Mouse (Mus musculus) neural tube, embryonic 13.5 days (tissue): ENCODE results near the gene Gpr162. TPM values are rescaled to one million over a fixed set of nuclear protein-coding genes. Genes with fewer than 3 reads are reported as not detected.
"Not testable (repeated sequence)": the region's sequence is repeated elsewhere in the genome, so short reads cannot be mapped to it uniquely, and the experiment has no call there.

ENCODE experiments used
- ATAC-seq: fragments of 200-750 bp; cut with Nextera tagmentation; 2 replicates; pipeline ENCODE4 v1.8.0; 2017; ENCODE audit warnings: low read depth, mild to moderate bottlenecking, moderate TSS enrichment, moderate library complexity
- H3K27ac ChIP-seq: fragments of 300-500 bp; sonication (generic); replicated peaks from 2 replicates; pipeline ENCODE4 v1.5.1; 2015; ENCODE audit warnings: moderate library complexity, mild to moderate bottlenecking, inconsistent platforms
- H3K27me3 ChIP-seq: fragments of 300-500 bp; sonication (generic); 2 replicates; pipeline ENCODE4 v1.6.1; 2015; ENCODE audit warnings: mild to moderate bottlenecking, inconsistent platforms
- H3K36me3 ChIP-seq: fragments of 300-500 bp; sonication (generic); 2 replicates; pipeline ENCODE4 v1.6.1; 2015; ENCODE audit warnings: mild to moderate bottlenecking, inconsistent platforms
- H3K4me1 ChIP-seq: fragments of 300-500 bp; sonication (generic); replicated peaks from 2 replicates; pipeline ENCODE4 v1.6.1; 2015; ENCODE audit warnings: inconsistent platforms
- H3K4me2 ChIP-seq: fragments of 300-500 bp; sonication (generic); 2 replicates; pipeline ENCODE4 v1.6.1; 2015; ENCODE audit warnings: inconsistent platforms, mild to moderate bottlenecking, moderate library complexity
- H3K4me3 ChIP-seq: fragments of 300-500 bp; sonication (generic); 2 replicates; pipeline ENCODE4 v1.5.1; 2015; ENCODE audit warnings: mild to moderate bottlenecking, inconsistent platforms
- H3K9ac ChIP-seq: fragments of 300-500 bp; sonication (generic); 2 replicates; pipeline ENCODE4 v1.6.1; 2015; ENCODE audit warnings: moderate library complexity, mild to moderate bottlenecking, inconsistent platforms
- H3K9me3 ChIP-seq: fragments of 300-500 bp; sonication (generic); 2 replicates; pipeline ENCODE4 v1.6.1; 2016; ENCODE audit warnings: inconsistent platforms
- WGBS: fragments of 180-500 bp; shearing (Covaris S2); methylation state at CpG from one replicate; pipeline ENCODE4 v1.1.7; 2015; 5-methylcytosine and 5-hydroxymethylcytosine counted together
- polyA plus RNA-seq: library from polyadenylated mRNA; unstranded; fragments of >200 nt; fragmentation: Nextera tagmentation; extraction: Ambion mirVana; gene quantifications from 2 replicates; pipeline ENCODE4 v1.2.1, GENCODE M21; 2015

The Gpr162 gene
- polyA plus RNA-seq, 1 experiment from 2014 or later, result 22.4 TPM

GRCm38 (mm10) chr6:124900056-124900800 is 36.4 kb upstream of the Gpr162 start:
- Histone ChIP-seq H3K4me3 (no peak overlapping the region), H3K9ac (no peak overlapping the region), H3K4me1 (peaks cover 22% of the 10 kb centered on the region), H3K36me3 (no peaks in the 10 kb centered on the region), H3K27me3 (no peaks in the 10 kb centered on the region), H3K27ac (no peak overlapping the region), H3K4me2 (no peak overlapping the region), H3K9me3 (no peaks in the 10 kb centered on the region)
- WGBS, result 52% methylated on average over 8 of the region's 8 CpGs
- no peak for ATAC-seq

GRCm38 (mm10) chr6:124898359-124898758 is 34.6 kb upstream of the Gpr162 start:
- Histone ChIP-seq H3K9ac (no peak overlapping the region), H3K4me2 (no peak overlapping the region), H3K27ac (no peak overlapping the region), H3K4me3 (no peak overlapping the region), H3K9me3 (no peaks in the 10 kb centered on the region), H3K36me3 (no peaks in the 10 kb centered on the region), H3K4me1 (peaks cover 11% of the 10 kb centered on the region), H3K27me3 (no peaks in the 10 kb centered on the region)
- no peak for ATAC-seq
- 47% methylated on average over 3 of the region's 3 CpGs for WGBS

GRCm38 (mm10) chr6:124894113-124894512 is 30.3 kb upstream of the Gpr162 start:
- H3K9ac ChIP-seq, H3K36me3 ChIP-seq, H3K4me3 ChIP-seq, H3K9me3 ChIP-seq, H3K27ac ChIP-seq, H3K4me2 ChIP-seq, ATAC-seq, H3K4me1 ChIP-seq, H3K27me3 ChIP-seq: not testable (repeated sequence)
- WGBS, result 98% methylated on average over 2 of the region's 2 CpGs

- no peak overlapping the region for H3K27ac ChIP-seq
- no peak overlapping the region for H3K4me3 ChIP-seq
- no peak overlapping the region for H3K4me2 ChIP-seq
- 0 out of 2 replicates have a peak, but pooled peaks cover 4% of the 10 kb centered on the region for H3K4me1 ChIP-seq
- H3K27me3 ChIP-seq, result no peaks in the 10 kb centered on the region
- H3K9me3 ChIP-seq, result no peaks in the 10 kb centered on the region
- no peak overlapping the region for H3K9ac ChIP-seq
- 50% methylated on average over 6 of the region's 6 CpGs for WGBS
- no peak for ATAC-seq
- no peaks in the 10 kb centered on the region for H3K36me3 ChIP-seq
These were observed 27.2 kb upstream of the Gpr162 start for GRCm38 (mm10) chr6:124890997-124891396.

- H3K27ac ChIP-seq, result no peak overlapping the region
- H3K4me3 ChIP-seq, result no peak overlapping the region
- no peak overlapping the region for H3K4me2 ChIP-seq
- ATAC-seq, result no peak
- WGBS, result 92% methylated on average over 6 of the region's 6 CpGs
- peaks cover 9% of the 10 kb centered on the region for H3K4me1 ChIP-seq
- no peaks in the 10 kb centered on the region for H3K36me3 ChIP-seq
- no peaks in the 10 kb centered on the region for H3K9me3 ChIP-seq
- no peak overlapping the region for H3K9ac ChIP-seq
- no peaks in the 10 kb centered on the region for H3K27me3 ChIP-seq
These were observed 24.9 kb upstream of the Gpr162 start for GRCm38 (mm10) chr6:124888555-124889125.

GRCm38 (mm10) chr6:124887986-124888385 is 24.2 kb upstream of the Gpr162 start, which contains the start of gene Cd4:
Gene Cd4 (minus strand): TSS chr6:124888221.
- Histone ChIP-seq H3K36me3 (no peaks in the 10 kb centered on the region), H3K27me3 (no peaks in the 10 kb centered on the region), H3K9ac (no peak within 1 kb of the TSS), H3K4me1 (peaks cover 9% of the 10 kb centered on the region), H3K9me3 (no peaks in the 10 kb centered on the region), H3K4me3 (no peak within 1 kb of the TSS), H3K27ac (no peak within 1 kb of the TSS), H3K4me2 (no peak within 1 kb of the TSS)
- WGBS, result 90% methylated on average over 9 of the region's 9 CpGs
- no peak for ATAC-seq

GRCm38 (mm10) chr6:124885956-124886381 is 22.2 kb upstream of the Gpr162 start:
- no peaks in the 10 kb centered on the region for H3K9me3 ChIP-seq
- no peak overlapping the region for H3K9ac ChIP-seq
- no peak overlapping the region for H3K4me2 ChIP-seq
- WGBS, result 96% methylated on average over 8 of the region's 8 CpGs
- no peak overlapping the region for H3K4me3 ChIP-seq
- no peaks in the 10 kb centered on the region for H3K36me3 ChIP-seq
- no peaks in the 10 kb centered on the region for H3K27me3 ChIP-seq
- no peak overlapping the region for H3K27ac ChIP-seq
- no peak for ATAC-seq
- peaks cover 8% of the 10 kb centered on the region for H3K4me1 ChIP-seq

- H3K36me3 ChIP-seq, result no peaks in the 10 kb centered on the region
- peaks cover 6% of the 10 kb centered on the region for H3K4me1 ChIP-seq
- H3K4me2 ChIP-seq, result no peak overlapping the region
- 63% methylated on average over 10 of the region's 10 CpGs for WGBS
- no peak overlapping the region for H3K27ac ChIP-seq
- H3K27me3 ChIP-seq, result no peaks in the 10 kb centered on the region
- no peak overlapping the region for H3K9ac ChIP-seq
- no peak overlapping the region for H3K4me3 ChIP-seq
- H3K9me3 ChIP-seq, result no peaks in the 10 kb centered on the region
- no peak for ATAC-seq
These were observed 21.1 kb upstream of the Gpr162 start for GRCm38 (mm10) chr6:124884714-124885500.

- Histone ChIP-seq H3K27ac (no peak overlapping the region), H3K9me3 (no peaks in the 10 kb centered on the region)
- 84% methylated on average over 10 of the region's 10 CpGs for WGBS
These were observed 19.6 kb upstream of the Gpr162 start for GRCm38 (mm10) chr6:124883351-124883750.

GRCm38 (mm10) chr6:124881821-124882220 is 18.0 kb upstream of the Gpr162 start:
- H3K27ac ChIP-seq, result no peak overlapping the region
- H3K4me3 ChIP-seq, result no peak overlapping the region
- no peaks in the 10 kb centered on the region for H3K36me3 ChIP-seq
- WGBS, result 93% methylated on average over 9 of the region's 9 CpGs
- peaks cover 6% of the 10 kb centered on the region for H3K4me1 ChIP-seq
- H3K9ac ChIP-seq, result no peak overlapping the region
- H3K9me3 ChIP-seq, result no peaks in the 10 kb centered on the region
- no peak for ATAC-seq
- no peaks in the 10 kb centered on the region for H3K27me3 ChIP-seq
- no peak overlapping the region for H3K4me2 ChIP-seq

More at GRCm38 (mm10) chr6:124883351-124883750, 19.6 kb upstream of the Gpr162 start:
- Histone ChIP-seq H3K4me2 (no peak overlapping the region), H3K36me3 (no peaks in the 10 kb centered on the region), H3K27me3 (no peaks in the 10 kb centered on the region), H3K4me1 (peaks cover 6% of the 10 kb centered on the region), H3K9ac (no peak overlapping the region), H3K4me3 (no peak overlapping the region)
- no peak for ATAC-seq

GRCm38 (mm10) chr6:124879390-124879789 is 15.6 kb upstream of the Gpr162 start:
- Histone ChIP-seq H3K9ac (no peak overlapping the region), H3K4me3 (no peak overlapping the region), H3K9me3 (no peaks in the 10 kb centered on the region), H3K27me3 (no peaks in the 10 kb centered on the region), H3K4me2 (no peak overlapping the region), H3K27ac (no peak overlapping the region), H3K36me3 (no peaks in the 10 kb centered on the region), H3K4me1 (no peaks in the 10 kb centered on the region)
- no peak for ATAC-seq
- 69% methylated on average over 6 of the region's 6 CpGs for WGBS

GRCm38 (mm10) chr6:124874348-124874747 is 10.6 kb upstream of the Gpr162 start:
- Histone ChIP-seq H3K4me2 (no peak overlapping the region), H3K27me3 (no peaks in the 10 kb centered on the region), H3K9me3 (no peaks in the 10 kb centered on the region), H3K9ac (no peak overlapping the region), H3K27ac (no peak overlapping the region), H3K4me1 (no peaks in the 10 kb centered on the region), H3K4me3 (no peak overlapping the region), H3K36me3 (no peaks in the 10 kb centered on the region)
- 75% methylated on average over 2 of the region's 3 CpGs for WGBS
- ATAC-seq, result no peak
